Mouse (Mus musculus) myocyte (in vitro differentiated cells): Measurements from ENCODE around the gene Ptprm. TPM values are rescaled to one million over a fixed set of nuclear protein-coding genes. Genes with fewer than 3 reads are reported as not detected.

Experiments used
- H3K27me3 ChIP-seq: one replicate; pipeline ENCODE4 v1.6.1; 2011; ENCODE audit not compliant: control insufficient read depth, insufficient read depth, insufficient read length
- H3K36me3 ChIP-seq: one replicate; pipeline ENCODE4 v1.6.1; 2011; ENCODE audit not compliant: control insufficient read depth, insufficient read depth
- H3K4me2 ChIP-seq: one replicate; pipeline ENCODE4 v1.6.1; 2011; ENCODE audit warnings: low read depth, control low read depth
- H3K4me3 ChIP-seq: one replicate; pipeline ENCODE4 v1.5.1; 2011; ENCODE audit warnings: mild to moderate bottlenecking, control low read depth, moderate library complexity
- H3K79me2 ChIP-seq: one replicate; pipeline ENCODE4 v1.6.1; 2011; ENCODE audit not compliant: control insufficient read depth, insufficient read depth
- H3ac ChIP-seq: one replicate; pipeline ENCODE4 v1.6.1; 2011; ENCODE audit not compliant: control insufficient read depth, insufficient read length
- CEBPB ChIP-seq: IDR thresholded peaks from 2 replicates; pipeline ENCODE4 v1.6.1; 2011; ENCODE audit warnings: mild to moderate bottlenecking, moderate library complexity; ENCODE audit not compliant: poor library complexity, insufficient read depth, severe bottlenecking
- E2F4 ChIP-seq: IDR thresholded peaks from one replicate; pipeline ENCODE4 v1.6.1; 2011; ENCODE audit warnings: mild to moderate bottlenecking, control low read depth, moderate library complexity; ENCODE audit not compliant: insufficient read depth
- MAX ChIP-seq: IDR thresholded peaks from one replicate; pipeline ENCODE4 v1.6.1; 2011; ENCODE audit warnings: low read depth, mild to moderate bottlenecking, control low read depth
- MYOD1 ChIP-seq, 3 experiments: IDR thresholded peaks; one replicate each; pipeline ENCODE4 v1.6.1; 2011; ENCODE audit warnings: control low read depth in 2 of 3, low read depth in 2 of 3, mild to moderate bottlenecking in 2 of 3, moderate library complexity in 1 of 3; ENCODE audit not compliant: insufficient read length in 2 of 3, control insufficient read depth in 1 of 3
- MYOG ChIP-seq, 3 experiments: IDR thresholded peaks; one replicate each; pipeline ENCODE4 v1.6.1; 2011; ENCODE audit warnings: control low read depth in 2 of 3, low read depth in 2 of 3, mild to moderate bottlenecking in 2 of 3; ENCODE audit not compliant: insufficient read length in 2 of 3, control insufficient read depth in 1 of 3, insufficient read depth in 1 of 3
- POLR2A ChIP-seq: IDR thresholded peaks from one replicate; pipeline ENCODE4 v1.6.1; 2011; ENCODE audit warnings: low read depth, mild to moderate bottlenecking, control low read depth, moderate library complexity; ENCODE audit not compliant: insufficient read length
- POLR2AphosphoS2 ChIP-seq: IDR thresholded peaks from one replicate; pipeline ENCODE4 v1.6.1; 2011; ENCODE audit warnings: low read depth, control low read depth; ENCODE audit not compliant: insufficient read length
- REST ChIP-seq: IDR thresholded peaks from one replicate; pipeline ENCODE4 v1.6.1; 2011; ENCODE audit warnings: mild to moderate bottlenecking, control low read depth, moderate library complexity; ENCODE audit not compliant: insufficient read depth, insufficient read length
- SRF ChIP-seq: IDR thresholded peaks from one replicate; pipeline ENCODE4 v1.6.1; 2011; ENCODE audit warnings: low read depth; ENCODE audit not compliant: control insufficient read depth, insufficient read length
- TCF12 ChIP-seq: IDR thresholded peaks from one replicate; pipeline ENCODE4 v1.6.1; 2011; ENCODE audit warnings: mild to moderate bottlenecking, control low read depth; ENCODE audit not compliant: poor library complexity, insufficient read depth, severe bottlenecking
- TCF3 ChIP-seq: IDR thresholded peaks from one replicate; pipeline ENCODE4 v1.6.1; 2011; ENCODE audit warnings: low read depth, control low read depth; ENCODE audit not compliant: insufficient read length
- USF1 ChIP-seq: IDR thresholded peaks from one replicate; pipeline ENCODE4 v1.6.1; 2011; ENCODE audit warnings: low read depth, mild to moderate bottlenecking, control low read depth, moderate library complexity
- polyA plus RNA-seq: library from polyadenylated mRNA; unstranded; fragments of >200 nt; fragmentation: generic; extraction: Trizol; gene quantifications from one replicate; pipeline ENCODE4 v1.2.1, GENCODE M21; 2012; ENCODE audit warnings: missing spikeins

Gene Ptprm
- polyA plus RNA-seq, 1 experiment = 6.5 TPM

GRCm38 (mm10) chr17:66988014-66988413, 366.2 kb downstream of the Ptprm start:
- TF ChIP-seq POLR2A = no peak
- no peak for TF ChIP-seq CEBPB
- TF ChIP-seq E2F4 = no peak
- no peak for TF ChIP-seq USF1
- TF ChIP-seq TCF3 = no peak
- TF ChIP-seq REST = no peak
- no peak for TF ChIP-seq MYOD1 (IDR thresholded peaks at IDR 0.05; ENCODE audit: control insufficient read depth in 1 of 3, insufficient read length in 2 of 3, low read depth in 2 of 3)
- no peak for TF ChIP-seq POLR2AphosphoS2
- Histone ChIP-seq H3K79me2 (no peaks in the 10 kb centered on the region), H3K36me3 (no peaks in the 10 kb centered on the region), H3ac (no peak overlapping the region), H3K4me3 (no peak overlapping the region), H3K4me2 (no peak overlapping the region), H3K27me3 (no peaks in the 10 kb centered on the region)

GRCm38 (mm10) chr17:66981649-66982048, 372.6 kb downstream of the Ptprm start:
- no peak overlapping the region for H3K4me3 ChIP-seq
- H3K4me2 ChIP-seq = no peak overlapping the region
- no peak overlapping the region for H3ac ChIP-seq
- no peaks in the 10 kb centered on the region for H3K79me2 ChIP-seq
- TF ChIP-seq MAX (no peak), E2F4 (no peak), POLR2AphosphoS2 (no peak), MYOG (IDR thresholded peaks at IDR 0.05; ENCODE audit: control insufficient read depth in 1 of 3, insufficient read depth in 1 of 3, insufficient read length in 2 of 3, low read depth in 2 of 3) (no peak), CEBPB (no peak), USF1 (no peak), TCF3 (no peak), POLR2A (no peak), SRF (no peak), MYOD1 (IDR thresholded peaks at IDR 0.05; ENCODE audit: control insufficient read depth in 1 of 3, insufficient read length in 2 of 3, low read depth in 2 of 3) (no peak), TCF12 (no peak), REST (no peak)
- H3K36me3 ChIP-seq = no peaks in the 10 kb centered on the region
- H3K27me3 ChIP-seq = no peaks in the 10 kb centered on the region

DNA sequence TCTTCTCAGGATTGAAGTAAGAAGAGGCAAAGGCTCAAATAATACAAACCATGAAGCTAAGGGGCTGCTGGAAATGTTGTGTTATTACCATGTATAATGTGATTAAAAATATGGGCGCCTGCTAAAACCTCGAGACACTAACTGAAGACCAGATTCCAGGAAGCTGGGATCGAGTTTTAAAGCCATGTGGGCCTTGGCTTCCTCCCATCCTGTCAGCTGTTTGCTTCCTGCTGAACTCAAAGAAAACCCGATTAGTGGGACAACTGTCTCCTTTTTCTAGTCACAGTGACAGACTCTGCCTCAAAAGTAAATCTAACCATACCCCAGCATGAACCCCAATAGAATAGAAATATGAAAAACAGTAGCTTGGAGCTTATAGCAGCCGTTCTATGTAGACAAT, 374.3 kb downstream of the Ptprm start:
- H3K27me3 ChIP-seq = no peaks in the 10 kb centered on the region
- no peak overlapping the region for H3K4me2 ChIP-seq
- no peak overlapping the region for H3ac ChIP-seq
- H3K79me2 ChIP-seq = no peaks in the 10 kb centered on the region
- H3K4me3 ChIP-seq = no peak overlapping the region
- no peak for TF ChIP-seq MAX
- TF ChIP-seq CEBPB = no peak
- TF ChIP-seq USF1 = no peak
- TF ChIP-seq POLR2AphosphoS2 = no peak
- no peak for TF ChIP-seq E2F4
- no peak for TF ChIP-seq REST
- no peak for TF ChIP-seq TCF3
- TF ChIP-seq TCF12 = no peak
- no peak for TF ChIP-seq MYOG (IDR thresholded peaks at IDR 0.05; ENCODE audit: control insufficient read depth in 1 of 3, insufficient read depth in 1 of 3, insufficient read length in 2 of 3, low read depth in 2 of 3)
- no peak for TF ChIP-seq MYOD1 (IDR thresholded peaks at IDR 0.05; ENCODE audit: control insufficient read depth in 1 of 3, insufficient read length in 2 of 3, low read depth in 2 of 3)
- no peak for TF ChIP-seq SRF
- TF ChIP-seq POLR2A = no peak
- no peaks in the 10 kb centered on the region for H3K36me3 ChIP-seq

- Histone ChIP-seq H3K36me3 (no peaks in the 10 kb centered on the region), H3ac (no peak overlapping the region), H3K27me3 (no peaks in the 10 kb centered on the region), H3K4me3 (no peak overlapping the region), H3K4me2 (no peak overlapping the region), H3K79me2 (no peaks in the 10 kb centered on the region)
- TF ChIP-seq MYOD1 (IDR thresholded peaks at IDR 0.05; ENCODE audit: control insufficient read depth in 1 of 3, insufficient read length in 2 of 3, low read depth in 2 of 3) (no peak), SRF (no peak), USF1 (no peak), MYOG (IDR thresholded peaks at IDR 0.05; ENCODE audit: control insufficient read depth in 1 of 3, insufficient read depth in 1 of 3, insufficient read length in 2 of 3, low read depth in 2 of 3) (no peak)
Observed at GRCm38 (mm10) chr17:66976490-66976889, 377.8 kb downstream of the Ptprm start.

DNA sequence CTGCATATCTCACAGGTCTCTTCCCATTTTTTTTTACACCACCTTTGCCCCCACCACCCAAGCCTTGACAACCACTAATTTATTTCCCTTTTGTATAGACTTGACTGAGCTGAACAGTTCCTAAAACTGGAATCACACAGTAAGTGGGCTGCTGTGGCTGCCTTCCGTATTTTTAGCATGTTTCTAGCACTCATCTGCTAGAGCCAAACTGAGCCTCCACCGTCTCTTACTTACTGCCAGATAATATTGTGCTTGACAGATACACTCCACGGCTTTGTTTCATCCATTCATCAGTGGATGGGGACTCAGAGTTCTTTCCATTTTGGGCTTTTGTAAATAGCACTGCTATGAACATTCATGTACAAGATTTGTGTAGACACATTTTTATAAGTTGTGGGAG, 381.3 kb downstream of the Ptprm start:
- no peak for TF ChIP-seq TCF3
- no peak for TF ChIP-seq TCF12
- no peak for TF ChIP-seq MYOD1 (IDR thresholded peaks at IDR 0.05; ENCODE audit: control insufficient read depth in 1 of 3, insufficient read length in 2 of 3, low read depth in 2 of 3)
- no peak for TF ChIP-seq MYOG (IDR thresholded peaks at IDR 0.05; ENCODE audit: control insufficient read depth in 1 of 3, insufficient read depth in 1 of 3, insufficient read length in 2 of 3, low read depth in 2 of 3)
- TF ChIP-seq SRF = no peak
- no peak for TF ChIP-seq REST
- no peak for TF ChIP-seq E2F4
- no peak for TF ChIP-seq MAX
- TF ChIP-seq POLR2A = no peak
- no peaks in the 10 kb centered on the region for H3K36me3 ChIP-seq
- no peak overlapping the region for H3ac ChIP-seq
- no peaks in the 10 kb centered on the region for H3K79me2 ChIP-seq
- no peaks in the 10 kb centered on the region for H3K27me3 ChIP-seq
- H3K4me3 ChIP-seq = no peak overlapping the region
- H3K4me2 ChIP-seq = no peak overlapping the region
